Mouse (Mus musculus): ENCODE measurements around the gene Vps8. TPM values are rescaled to one million over a fixed set of nuclear protein-coding genes. Genes with fewer than 3 reads are reported as not detected.

Gene Vps8
- total and polyA plus RNA-seq, 3 experiments = 26.2 to 50.1 (median 30.3) TPM

- Histone ChIP-seq H3K4me3 (ENCODE audit: low read depth, low read length) (no peak overlapping the region), H3K4me1 (ENCODE audit: insufficient read depth, low read depth, low read length) (no peaks in the 10 kb centered on the region), H3K9me3 (replicated peaks) (no peaks in the 10 kb centered on the region), H3K36me3 (replicated peaks) (no peaks in the 10 kb centered on the region), H3K27me3 (ENCODE audit: insufficient read depth, low read length) (peaks cover 4% of the 10 kb centered on the region)
- no peak for DNase-seq (ENCODE audit: low spot score)
- TF ChIP-seq POLR2AphosphoS5 (IDR thresholded peaks at IDR 0.05; ENCODE audit: insufficient replicate concordance, low read depth, low read length) (no peak), GATA1 (IDR thresholded peaks at IDR 0.05; ENCODE audit: borderline replicate concordance, low read length) (no peak), CTCF (IDR thresholded peaks at IDR 0.05; ENCODE audit: low read depth, low read length) (no peak), TAL1 (conservative IDR thresholded peaks at IDR 0.05; ENCODE audit: low read depth, low read length) (no peak), GATA2 (IDR thresholded peaks at IDR 0.05; ENCODE audit: borderline replicate concordance, low read depth, low read length) (no peak)
- ATAC-seq (ENCODE audit: extremely low read depth, insufficient number of reproducible peaks, low FRiP score, poor library complexity, severe bottlenecking) = no peak
Measured at GRCm38 (mm10) chr16:21689141-21689540, 266.2 kb downstream of the Vps8 start.

GRCm38 (mm10) chr16:21690216-21690755 lies 267.4 kb downstream of the Vps8 start:
- no peaks in the 10 kb centered on the region; the same call in 1 of the 2 replicates for H3K4me1 ChIP-seq (ENCODE audit: insufficient read depth, low read depth, low read length)
- ATAC-seq (ENCODE audit: extremely low read depth, insufficient number of reproducible peaks, low FRiP score, poor library complexity, severe bottlenecking) (no peak), DNase-seq (ENCODE audit: low spot score) (no peak)
- H3K9me3 ChIP-seq (replicated peaks) = no peaks in the 10 kb centered on the region; the same call in 1 of the 2 replicates
- H3K27me3 ChIP-seq (ENCODE audit: insufficient read depth, low read length) = peaks cover 9% of the 10 kb centered on the region
- H3K4me3 ChIP-seq (ENCODE audit: low read depth, low read length) = no peak overlapping the region
- no peak for TF ChIP-seq GATA2 (IDR thresholded peaks at IDR 0.05; ENCODE audit: borderline replicate concordance, low read depth, low read length)
- TF ChIP-seq GATA1 (IDR thresholded peaks at IDR 0.05; ENCODE audit: borderline replicate concordance, low read length) = no peak
- TF ChIP-seq TAL1 (conservative IDR thresholded peaks at IDR 0.05; ENCODE audit: low read depth, low read length) = no peak
- no peaks in the 10 kb centered on the region for H3K36me3 ChIP-seq (replicated peaks)

DNA sequence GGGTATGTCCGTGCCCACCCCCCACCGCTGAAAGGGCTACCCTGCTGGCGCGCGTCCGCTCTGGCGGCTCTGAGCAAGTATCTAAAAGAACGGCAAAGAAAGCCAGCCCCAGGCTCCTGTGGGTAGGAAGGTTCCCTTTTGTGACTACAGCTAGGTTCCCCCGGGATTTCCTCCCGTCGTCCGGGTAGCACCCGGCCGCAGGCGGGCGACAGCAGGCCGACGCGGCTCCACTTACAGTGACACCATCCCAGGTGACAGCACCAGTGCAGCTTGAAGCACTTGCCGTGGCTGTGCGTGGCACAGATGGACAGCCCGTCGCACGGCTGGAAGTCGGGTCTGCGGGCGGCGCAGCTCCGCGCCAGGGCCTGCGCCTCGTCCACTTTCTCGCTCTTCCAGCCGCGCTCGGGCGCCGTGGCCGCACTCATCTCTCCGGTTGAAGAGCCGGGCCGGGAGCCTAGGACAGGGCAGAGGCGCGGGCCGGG lies 271.1 kb downstream of the Vps8 start:
- Histone ChIP-seq H3K9me3 (replicated peaks) (no peaks in the 10 kb centered on the region; the same call in 1 of the 2 replicates), H3K27me3 (ENCODE audit: insufficient read depth, low read length) (peaks cover 12% of the 10 kb centered on the region; the same call in 1 of the 2 replicates), H3K4me3 (ENCODE audit: low read depth, low read length) (no peak overlapping the region), H3K4me1 (ENCODE audit: insufficient read depth, low read depth, low read length) (no peaks in the 10 kb centered on the region; the same call in 1 of the 2 replicates), H3K36me3 (replicated peaks) (no peaks in the 10 kb centered on the region)
- TF ChIP-seq CTCF (IDR thresholded peaks at IDR 0.05; ENCODE audit: low read depth, low read length) = no peak
- TF ChIP-seq TAL1 (conservative IDR thresholded peaks at IDR 0.05; ENCODE audit: low read depth, low read length) = no peak
- ATAC-seq (ENCODE audit: extremely low read depth, insufficient number of reproducible peaks, low FRiP score, poor library complexity, severe bottlenecking) (no peak), DNase-seq (ENCODE audit: low spot score) (no peak)

Other genes with a start within 250 kb of the Vps8 start
- not detected in 2 replicates for gene Ephb3, start 218.4 kb upstream of the Vps8 start, total RNA-seq (2014; fragmentation: Nextera tagmentation)
- gene Ephb3, start 218.4 kb upstream of the Vps8 start, total RNA-seq (2017) = 0.82 TPM in 1 of 2 replicates, not detected in the other
- gene Ephb3, start 218.4 kb upstream of the Vps8 start, polyA plus RNA-seq (2012) = not detected in 2 replicates